Mouse (Mus musculus) C2C12 (cell line): Measurements from ENCODE around the gene Ndufa3. TPM values are rescaled to one million over a fixed set of nuclear protein-coding genes. Genes with fewer than 3 reads are reported as not detected.

Source experiments
- H3K27me3 ChIP-seq: one replicate; pipeline ENCODE4 v1.6.1; 2011; ENCODE audit not compliant: control insufficient read depth, insufficient read depth, insufficient read length
- H3K36me3 ChIP-seq: one replicate; pipeline ENCODE4 v1.6.1; 2011; ENCODE audit not compliant: control insufficient read depth, insufficient read depth
- H3K4me3 ChIP-seq: one replicate; pipeline ENCODE4 v1.5.1; 2011; ENCODE audit warnings: mild to moderate bottlenecking, control low read depth; ENCODE audit not compliant: poor library complexity, insufficient read depth, severe bottlenecking
- H3K79me2 ChIP-seq: one replicate; pipeline ENCODE4 v1.6.1; 2011; ENCODE audit not compliant: control insufficient read depth, insufficient read depth
- H3K79me3 ChIP-seq: one replicate; pipeline ENCODE4 v1.6.1; 2011; ENCODE audit warnings: low read depth, control low read depth
- H3ac ChIP-seq: one replicate; pipeline ENCODE3; 2011; ENCODE audit warnings: low read depth; ENCODE audit not compliant: control insufficient read depth, insufficient read length
- CEBPB ChIP-seq: IDR thresholded peaks from one replicate; pipeline ENCODE4 v1.6.1; 2011; ENCODE audit warnings: low read depth, mild to moderate bottlenecking, control low read depth, moderate library complexity
- CTCF ChIP-seq: IDR thresholded peaks from one replicate; pipeline ENCODE4 v1.5.1; 2011; ENCODE audit not compliant: control insufficient read depth, insufficient read depth, insufficient read length
- FOSL1 ChIP-seq: IDR thresholded peaks from one replicate; pipeline ENCODE4 v1.8.0; 2011; ENCODE audit warnings: mild to moderate bottlenecking, low read length; ENCODE audit not compliant: poor library complexity, insufficient read depth, severe bottlenecking
- MAX ChIP-seq: IDR thresholded peaks from one replicate; pipeline ENCODE4 v1.6.1; 2011; ENCODE audit warnings: mild to moderate bottlenecking, control low read depth
- MYOD1 ChIP-seq: IDR thresholded peaks from one replicate; pipeline ENCODE4 v1.6.1; 2011; ENCODE audit warnings: low read depth; ENCODE audit not compliant: control insufficient read depth, insufficient read length
- MYOG ChIP-seq: IDR thresholded peaks from one replicate; pipeline ENCODE4 v1.6.1; 2011; ENCODE audit not compliant: control insufficient read depth, insufficient read length; ENCODE audit errors: extremely low read depth
- USF1 ChIP-seq: IDR thresholded peaks from one replicate; pipeline ENCODE4 v1.6.1; 2011; ENCODE audit warnings: low read depth, mild to moderate bottlenecking, control low read depth, moderate library complexity
- polyA plus RNA-seq: library from polyadenylated mRNA; unstranded; fragments of >200 nt; fragmentation: generic; extraction: Trizol; gene quantifications from one replicate; pipeline ENCODE4 v1.2.1, GENCODE M21; 2012; ENCODE audit warnings: missing spikeins

Gene Ndufa3
- polyA plus RNA-seq, 1 experiment = 386 TPM

DNA sequence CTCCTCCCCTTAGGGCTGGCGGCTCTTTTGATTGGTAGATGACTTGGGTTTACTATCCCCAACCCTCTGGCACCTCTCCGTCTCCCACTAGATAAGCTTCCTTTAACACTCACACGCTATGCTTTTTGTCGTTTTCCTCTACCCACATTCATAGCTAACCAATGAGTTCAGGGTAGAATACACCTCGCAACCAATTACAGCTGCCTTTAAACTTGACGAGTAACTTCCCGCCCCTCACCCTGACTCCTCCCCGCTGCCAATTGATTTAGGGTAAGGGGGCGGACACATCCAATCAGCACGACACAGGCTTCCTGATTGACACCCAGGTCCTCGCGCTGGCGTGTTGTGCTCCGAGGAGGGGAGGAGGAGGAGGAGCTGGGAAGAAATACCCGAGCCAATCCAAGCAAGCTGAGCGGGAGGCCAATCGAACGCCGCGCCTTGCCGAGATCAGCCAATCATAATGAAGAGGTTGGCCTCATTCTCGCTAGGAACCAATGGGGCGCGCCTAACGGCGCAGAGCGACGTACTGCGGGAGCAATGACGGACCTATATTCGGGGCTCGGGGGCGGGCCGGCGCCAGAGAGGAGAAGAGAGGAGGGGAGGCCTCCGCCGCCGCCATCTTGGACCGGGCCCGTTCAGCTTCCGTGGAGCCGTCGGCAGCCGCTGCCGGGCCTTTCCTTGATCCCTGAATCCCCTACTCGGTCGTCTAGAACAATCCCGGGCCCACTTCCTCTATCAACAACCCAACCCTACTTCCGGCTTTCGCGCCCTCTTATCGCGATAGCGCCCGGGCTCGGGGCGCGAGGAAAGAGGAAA, 27.7 kb downstream of the Ndufa3 start, which contains the start of gene Cnot3:
TSS of gene Cnot3 (plus strand) at position 597 of the 816 bp plus-strand sequence.
- Histone ChIP-seq H3K36me3 (peaks cover 12% of the 10 kb centered on the region), H3ac (peak within 1 kb of the TSS; percentile 100), H3K27me3 (no peaks in the 10 kb centered on the region), H3K79me3 (peaks cover 41% of the 10 kb centered on the region), H3K4me3 (peak within 1 kb of the TSS; percentile 57), H3K79me2 (peaks cover 47% of the 10 kb centered on the region)
- TF ChIP-seq MYOG = no peak

DNA sequence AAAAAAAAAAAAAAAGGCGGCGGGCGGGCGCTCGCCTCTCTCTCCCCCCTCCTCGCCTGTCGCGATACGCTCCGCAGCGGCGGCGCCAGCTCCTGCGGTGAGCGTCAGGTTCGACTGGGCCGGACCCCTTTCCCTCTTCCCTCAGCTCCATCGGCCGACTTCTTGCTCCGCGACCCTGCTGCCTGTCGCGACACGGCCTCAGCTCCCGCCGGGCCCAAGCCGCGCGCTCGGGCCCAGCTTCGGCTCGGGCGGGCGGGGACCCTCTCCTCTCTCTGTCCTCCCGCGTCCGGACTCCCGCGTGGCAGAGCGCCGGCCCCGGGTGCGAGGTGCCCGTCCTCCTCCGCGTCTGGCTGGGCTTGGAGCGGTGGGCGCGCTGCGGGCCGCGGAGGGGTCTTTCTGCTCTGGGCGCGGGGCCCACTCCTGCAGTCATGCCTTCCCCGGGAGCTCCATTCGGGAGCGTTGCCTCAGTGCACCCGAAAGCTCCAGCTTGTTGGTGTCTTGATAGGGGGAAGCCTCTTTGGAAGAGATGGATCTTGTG, 28.4 kb downstream of the Ndufa3 start:
- Histone ChIP-seq H3K36me3 (peaks cover 9% of the 10 kb centered on the region), H3K79me2 (peaks cover 54% of the 10 kb centered on the region), H3ac (peak overlapping the region; percentile 100), H3K27me3 (no peaks in the 10 kb centered on the region), H3K79me3 (peaks cover 44% of the 10 kb centered on the region), H3K4me3 (peak overlapping the region; percentile 57)
- no peak for TF ChIP-seq MYOD1
- no peak for TF ChIP-seq FOSL1
- no peak for TF ChIP-seq MAX
- no peak for TF ChIP-seq USF1
- TF ChIP-seq CTCF = no peak
- no peak for TF ChIP-seq MYOG
- no peak for TF ChIP-seq CEBPB

DNA sequence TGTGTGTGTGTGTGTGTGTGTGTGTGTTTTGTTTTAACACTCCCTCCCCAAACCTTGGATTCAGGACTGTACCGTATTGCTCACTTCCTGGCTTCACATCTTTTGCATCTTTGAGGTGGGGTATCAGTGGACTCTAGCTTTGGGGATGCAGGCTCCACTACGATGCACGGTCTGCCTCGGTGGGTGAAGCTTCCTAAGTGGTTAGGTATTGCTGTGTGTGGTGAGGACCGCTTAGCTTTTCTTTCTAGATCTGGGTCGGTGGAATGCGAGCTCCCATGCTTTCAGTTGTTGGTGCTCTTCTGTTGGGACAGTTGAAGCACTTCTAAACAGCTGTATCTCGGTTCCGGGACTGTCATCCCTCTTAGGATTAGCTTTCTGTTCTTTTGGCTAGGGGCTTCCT, 29.0 kb downstream of the Ndufa3 start:
- H3K4me3 ChIP-seq = peak overlapping the region; percentile 57
- peaks cover 47% of the 10 kb centered on the region for H3K79me3 ChIP-seq
- TF ChIP-seq MAX = no peak
- no peaks in the 10 kb centered on the region for H3K27me3 ChIP-seq
- peaks cover 8% of the 10 kb centered on the region for H3K36me3 ChIP-seq
- H3ac ChIP-seq = peak overlapping the region; percentile 100
- peaks cover 56% of the 10 kb centered on the region for H3K79me2 ChIP-seq

DNA sequence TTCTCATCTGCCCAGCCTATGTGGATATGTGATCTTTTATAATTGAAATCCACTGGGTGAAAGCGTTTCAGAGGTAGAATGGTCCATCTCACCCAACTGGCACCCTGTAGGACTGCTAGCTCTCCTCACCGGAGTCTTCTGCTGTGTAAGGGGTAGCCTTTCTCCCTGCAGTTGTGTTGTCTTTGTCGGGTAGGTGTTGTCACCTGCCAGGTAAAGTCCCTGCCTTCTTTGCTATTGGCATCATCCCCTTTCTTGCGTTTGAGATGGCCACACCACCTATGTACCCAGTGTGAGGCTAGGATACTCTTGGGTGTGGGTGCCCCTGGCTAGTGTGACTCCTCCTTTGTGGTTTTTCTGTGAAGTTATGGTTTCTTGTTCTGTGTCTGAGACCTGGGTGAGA, 29.5 kb downstream of the Ndufa3 start:
- peak overlapping the region; percentile 57 for H3K4me3 ChIP-seq
- H3K79me2 ChIP-seq = peaks cover 56% of the 10 kb centered on the region
- peaks cover 12% of the 10 kb centered on the region for H3K36me3 ChIP-seq
- H3ac ChIP-seq = peak overlapping the region; percentile 100
- TF ChIP-seq MYOG = no peak
- TF ChIP-seq FOSL1 = no peak
- no peak for TF ChIP-seq MAX
- no peak for TF ChIP-seq MYOD1
- H3K79me3 ChIP-seq = peaks cover 47% of the 10 kb centered on the region
- no peaks in the 10 kb centered on the region for H3K27me3 ChIP-seq

DNA sequence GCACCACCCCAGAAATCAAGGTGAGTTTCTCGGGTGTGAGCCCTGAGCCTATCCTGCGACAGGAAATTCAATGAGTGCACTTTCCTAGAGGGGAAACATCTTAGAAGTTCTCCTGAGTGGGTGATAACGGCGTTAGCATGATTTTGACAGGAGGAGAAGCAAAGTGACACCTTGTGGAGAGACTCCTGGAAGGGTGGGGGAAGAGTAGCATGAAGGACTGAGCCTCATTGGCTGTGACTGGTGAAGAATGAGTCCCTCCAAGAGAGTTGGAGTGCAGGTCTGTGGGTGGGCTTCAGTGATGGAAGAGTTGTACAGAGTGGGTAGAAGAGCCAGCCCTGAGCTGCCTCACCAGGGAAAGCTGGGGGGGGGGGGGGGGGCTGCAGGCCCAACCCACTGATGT, 39.8 kb downstream of the Ndufa3 start:
- H3K79me2 ChIP-seq = peaks cover 6% of the 10 kb centered on the region
- TF ChIP-seq FOSL1 = no peak
- TF ChIP-seq USF1 = no peak
- TF ChIP-seq CTCF = no peak
- TF ChIP-seq MAX = no peak
- no peak for TF ChIP-seq CEBPB
- no peak for TF ChIP-seq MYOD1
- TF ChIP-seq MYOG = no peak
- H3ac ChIP-seq = no peak overlapping the region
- peaks cover 2% of the 10 kb centered on the region for H3K79me3 ChIP-seq
- H3K36me3 ChIP-seq = peaks cover 78% of the 10 kb centered on the region
- no peak overlapping the region for H3K4me3 ChIP-seq
- no peaks in the 10 kb centered on the region for H3K27me3 ChIP-seq

DNA sequence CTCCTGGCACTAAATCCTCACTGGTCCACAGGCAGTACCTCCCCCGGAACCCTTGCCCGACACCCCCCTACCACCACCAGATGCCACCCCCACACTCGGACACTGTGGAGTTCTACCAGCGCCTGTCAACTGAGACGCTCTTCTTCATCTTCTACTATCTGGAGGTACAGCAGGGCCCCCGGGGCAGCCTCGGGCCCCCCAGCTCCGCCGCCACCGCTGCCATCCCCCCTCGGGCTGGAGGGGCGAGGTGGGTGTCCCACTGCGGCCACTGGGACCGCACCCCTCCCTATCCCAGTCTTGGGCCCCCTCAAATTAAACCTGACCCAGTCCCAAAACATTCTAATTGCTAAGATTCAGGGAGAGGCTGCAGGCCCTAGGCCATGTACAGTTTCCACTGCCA, 41.4 kb downstream of the Ndufa3 start:
- Histone ChIP-seq H3K79me2 (peaks cover 2% of the 10 kb centered on the region), H3K27me3 (no peaks in the 10 kb centered on the region), H3K79me3 (peaks cover under 1% of the 10 kb centered on the region), H3ac (no peak overlapping the region), H3K4me3 (no peak overlapping the region), H3K36me3 (peaks cover 62% of the 10 kb centered on the region)
- TF ChIP-seq CEBPB (no peak), MAX (no peak), MYOG (no peak), USF1 (no peak), FOSL1 (no peak), CTCF (no peak), MYOD1 (no peak)
